Mouse (Mus musculus): ENCODE data around the gene Crcp. TPM values are rescaled to one million over a fixed set of nuclear protein-coding genes. Genes with fewer than 3 reads are reported as not detected.

Gene Crcp
- total RNA-seq, 2 experiments from 2014 or later, result 27.7 to 34.4 TPM

GRCm38 (mm10) chr5:130059413-130060328 is 30.6 kb downstream of the Crcp start:
- DNase-seq, result peak; percentile 30

- DNase-seq, result no peak
Observed at GRCm38 (mm10) chr5:130060329-130060665, 31.2 kb downstream of the Crcp start.

- peak; percentile 32 for DNase-seq
Observed at GRCm38 (mm10) chr5:130062096-130062495, 33.0 kb downstream of the Crcp start.

- peak; percentile 50 for DNase-seq
Observed at GRCm38 (mm10) chr5:130063760-130064159, 34.7 kb downstream of the Crcp start.

- no peak for DNase-seq
Observed at GRCm38 (mm10) chr5:130065579-130065978, 36.5 kb downstream of the Crcp start.

GRCm38 (mm10) chr5:130067841-130068264 is 38.8 kb downstream of the Crcp start:
- DNase-seq, result no peak

GRCm38 (mm10) chr5:130073026-130073425 is 43.9 kb downstream of the Crcp start, which contains the start of gene Tpst1:
Gene Tpst1, plus strand, starts transcription at chr5:130073326.
- DNase-seq, result no peak

GRCm38 (mm10) chr5:130074491-130074890 is 45.4 kb downstream of the Crcp start:
- DNase-seq, result no peak

- DNase-seq, result peak; percentile 58
Observed at GRCm38 (mm10) chr5:130076396-130076795, 47.3 kb downstream of the Crcp start.

- peak; percentile 29 for DNase-seq
Observed at GRCm38 (mm10) chr5:130078096-130078833, 49.2 kb downstream of the Crcp start.

- no peak for DNase-seq
Observed at GRCm38 (mm10) chr5:130078834-130079156, 49.7 kb downstream of the Crcp start.

GRCm38 (mm10) chr5:130079202-130080050 is 50.3 kb downstream of the Crcp start:
- DNase-seq, result peak; percentile 97

- no peak for DNase-seq
Observed at GRCm38 (mm10) chr5:130080051-130080681, 51.1 kb downstream of the Crcp start.

- no peak for DNase-seq
Observed at GRCm38 (mm10) chr5:130081181-130081881, 52.2 kb downstream of the Crcp start.

- DNase-seq, result peak; percentile 33
Observed at GRCm38 (mm10) chr5:130082431-130082830, 53.3 kb downstream of the Crcp start.

- DNase-seq, result no peak
Observed at GRCm38 (mm10) chr5:130084271-130084670, 55.2 kb downstream of the Crcp start.

- no peak for DNase-seq
Observed at GRCm38 (mm10) chr5:130088008-130088407, 58.9 kb downstream of the Crcp start.

GRCm38 (mm10) chr5:130088612-130089011 is 59.5 kb downstream of the Crcp start:
- DNase-seq, result no peak

GRCm38 (mm10) chr5:130089177-130089576 is 60.1 kb downstream of the Crcp start:
- no peak for DNase-seq

GRCm38 (mm10) chr5:130089626-130090393 is 60.7 kb downstream of the Crcp start:
- DNase-seq, result no peak
